Mouse (Mus musculus) brain, embryonic 14.5 days (tissue): ENCODE measurements around the gene Htra1.

Source experiments
- CTCF ChIP-seq: fragments of 200-500 bp; IDR thresholded peaks from 2 replicates; pipeline ENCODE4 v1.5.1; 2012; ENCODE audit warnings: inconsistent platforms, mild to moderate bottlenecking, moderate library complexity, borderline replicate concordance; ENCODE audit not compliant: insufficient read depth, insufficient read length; ENCODE audit errors: extremely low read depth
- POLR2A ChIP-seq: fragments of 200-500 bp; IDR thresholded peaks from 2 replicates; pipeline ENCODE4 v1.6.1; 2012; ENCODE audit warnings: mild to moderate bottlenecking, inconsistent platforms, borderline replicate concordance; ENCODE audit not compliant: poor library complexity, insufficient read depth, insufficient read length, severe bottlenecking; ENCODE audit errors: extremely low read depth

DNA sequence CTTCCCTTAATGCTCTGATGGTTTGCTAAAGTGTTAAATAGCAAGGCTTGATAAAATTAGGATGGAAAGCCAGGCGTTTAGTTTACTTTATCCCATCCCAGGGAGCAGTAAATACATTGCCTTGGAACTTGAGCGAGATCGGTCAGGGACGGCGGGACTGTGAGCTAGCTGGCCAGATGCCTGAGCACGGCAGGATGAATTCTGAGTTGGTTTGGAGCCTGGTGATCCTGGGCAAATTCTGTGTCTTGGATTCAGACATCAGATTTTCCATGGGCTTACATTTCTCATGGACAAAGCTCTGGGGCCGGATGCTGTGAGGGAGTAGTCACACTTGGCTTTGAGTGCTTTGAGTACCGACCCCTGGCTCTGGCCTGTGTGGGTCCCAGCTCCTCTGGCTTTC is 4.8 kb downstream of the Htra1 start:
- no peak for TF ChIP-seq POLR2A
- no peak for TF ChIP-seq CTCF
